Mouse (Mus musculus) midbrain, postnatal 0 days (tissue): ENCODE measurements around the gene Heg1. TPM values are rescaled to one million over a fixed set of nuclear protein-coding genes. Genes with fewer than 3 reads are reported as not detected.

Experiments used
- ATAC-seq: fragments of 200-750 bp; cut with Nextera tagmentation; 2 replicates; pipeline ENCODE4 v1.8.0; 2017; ENCODE audit warnings: moderate number of reproducible peaks, mild to moderate bottlenecking, moderate TSS enrichment, moderate library complexity; ENCODE audit not compliant: low FRiP score
- DNase-seq: peaks from one replicate; pipeline ENCODE4 v3.0.0-alpha.2; 2015; ENCODE audit warnings: low spot score
- H3K27ac ChIP-seq: fragments of 300-500 bp; sonication (generic); 2 replicates; pipeline ENCODE4 v1.5.1; 2014; ENCODE audit warnings: low read depth, mild to moderate bottlenecking, low read length, mixed read lengths
- H3K27me3 ChIP-seq: fragments of 300-500 bp; sonication (generic); 2 replicates; pipeline ENCODE4 v1.6.1; 2014; ENCODE audit warnings: low read length, control low read depth, mixed read lengths; ENCODE audit not compliant: insufficient read depth
- H3K36me3 ChIP-seq: fragments of 300-500 bp; sonication (generic); 2 replicates; pipeline ENCODE4 v1.6.1; 2014; ENCODE audit warnings: low read length, control low read depth, mixed read lengths; ENCODE audit not compliant: insufficient read depth
- H3K4me1 ChIP-seq: fragments of 300-500 bp; sonication (generic); 2 replicates; pipeline ENCODE4 v1.6.1; 2014; ENCODE audit warnings: mild to moderate bottlenecking, control low read depth, antibody characterized with exemption, low read length, mixed read lengths; ENCODE audit not compliant: insufficient read depth
- H3K4me2 ChIP-seq: fragments of 300-500 bp; sonication (generic); 2 replicates; pipeline ENCODE4 v1.6.1; 2014; ENCODE audit warnings: low read depth, mild to moderate bottlenecking, low read length, mixed read lengths; ENCODE audit not compliant: poor library complexity, severe bottlenecking
- H3K4me3 ChIP-seq: fragments of 300-500 bp; sonication (generic); 2 replicates; pipeline ENCODE4 v1.5.1; 2014; ENCODE audit warnings: low read depth, mild to moderate bottlenecking, low read length, moderate library complexity
- H3K9ac ChIP-seq: fragments of 300-500 bp; sonication (generic); replicated peaks from 2 replicates; pipeline ENCODE4 v1.6.1; 2014; ENCODE audit warnings: mild to moderate bottlenecking, low read length, moderate library complexity, mixed read lengths; ENCODE audit not compliant: poor library complexity, severe bottlenecking
- H3K9me3 ChIP-seq: fragments of 300-500 bp; sonication (generic); 2 replicates; pipeline ENCODE4 v1.6.1; 2016; ENCODE audit warnings: low read length, control low read depth
- CTCF ChIP-seq: IDR thresholded peaks from 2 replicates; pipeline ENCODE4 v1.5.1; 2016; ENCODE audit warnings: antibody characterized with exemption, mild to moderate bottlenecking
- WGBS: fragments of 180-500 bp; shearing (Covaris S2); extraction: QIAGEN DNeasy Blood & Tissue Kit; methylation state at CpG from one replicate; pipeline ENCODE4 v1.1.7; 2014; 5-methylcytosine and 5-hydroxymethylcytosine counted together
- polyA plus RNA-seq: library from polyadenylated mRNA; unstranded; fragments of >200 nt; fragmentation: Nextera tagmentation; extraction: Ambion mirVana; gene quantifications from 2 replicates; pipeline ENCODE4 v1.2.1, GENCODE M21; 2015
- total RNA-seq: library from RNA; depleted of rRNA; stranded (reverse); fragments of >200 nt; gene quantifications from 2 replicates; pipeline ENCODE4 v1.2.3, GENCODE M21; 2014; rRNA removed

The Heg1 gene
- total RNA-seq (19.5 and 22.4 TPM in 2 replicates), polyA plus RNA-seq (6.2 and 7.2 TPM in 2 replicates)

- Histone ChIP-seq H3K9ac (peak within 1 kb of the TSS; percentile 79), H3K4me3 (peak within 1 kb of the TSS; percentile 81), H3K36me3 (no peaks in the 10 kb centered on the region), H3K9me3 (no peaks in the 10 kb centered on the region), H3K27ac (peak within 1 kb of the TSS; percentile 26; the same call in 1 of the 2 replicates), H3K4me2 (peak within 1 kb of the TSS; percentile 98), H3K27me3 (no peaks in the 10 kb centered on the region), H3K4me1 (no peaks in the 10 kb centered on the region)
- WGBS = 2% methylated on average over 30 of the region's 57 CpGs
- TF ChIP-seq CTCF = no peak
- ATAC-seq (peak; percentile 80), DNase-seq (peak; percentile 64)
These were observed at the start of gene Heg1 for GRCm38 (mm10) chr16:33684162-33684702. Gene Heg1 (plus strand): TSS chr16:33684370.

- no peak for DNase-seq
- no peaks in the 10 kb centered on the region for H3K27me3 ChIP-seq
- 81% methylated on average over 12 of the region's 12 CpGs for WGBS
- H3K27ac ChIP-seq = no peak overlapping the region
- H3K36me3 ChIP-seq = no peaks in the 10 kb centered on the region
- no peaks in the 10 kb centered on the region for H3K4me1 ChIP-seq
- TF ChIP-seq CTCF = no peak
- no peak overlapping the region for H3K4me2 ChIP-seq
- no peak overlapping the region for H3K4me3 ChIP-seq
- no peak overlapping the region for H3K9ac ChIP-seq
- H3K9me3 ChIP-seq = no peaks in the 10 kb centered on the region
- no peak for ATAC-seq
These were observed 48.2 kb upstream of the Heg1 start for GRCm38 (mm10) chr16:33635836-33636595.

- no peak for DNase-seq
- no peaks in the 10 kb centered on the region for H3K27me3 ChIP-seq
- WGBS = 62% methylated on average over 3 of the region's 3 CpGs
These were observed 42.4 kb upstream of the Heg1 start for GRCm38 (mm10) chr16:33641779-33642178.

GRCm38 (mm10) chr16:33653116-33653515 is 31.1 kb upstream of the Heg1 start:
- Histone ChIP-seq H3K9ac (no peak overlapping the region), H3K27me3 (no peaks in the 10 kb centered on the region), H3K4me1 (no peaks in the 10 kb centered on the region), H3K9me3 (no peaks in the 10 kb centered on the region), H3K36me3 (no peaks in the 10 kb centered on the region), H3K4me2 (no peak overlapping the region), H3K27ac (no peak overlapping the region), H3K4me3 (no peak overlapping the region)
- TF ChIP-seq CTCF = no peak
- ATAC-seq = no peak
- WGBS = 92% methylated on average over 6 of the region's 6 CpGs
- DNase-seq = no peak

More at GRCm38 (mm10) chr16:33641779-33642178, 42.4 kb upstream of the Heg1 start:
- Histone ChIP-seq H3K4me1 (no peaks in the 10 kb centered on the region), H3K9me3 (no peaks in the 10 kb centered on the region), H3K4me3 (no peak overlapping the region), H3K9ac (no peak overlapping the region), H3K27ac (no peak overlapping the region), H3K4me2 (no peak overlapping the region), H3K36me3 (no peaks in the 10 kb centered on the region)
- ATAC-seq = no peak
- TF ChIP-seq CTCF = no peak

- WGBS = 95% methylated on average over 3 of the region's 3 CpGs
- Histone ChIP-seq H3K9me3 (no peaks in the 10 kb centered on the region), H3K4me3 (no peak overlapping the region), H3K36me3 (no peaks in the 10 kb centered on the region), H3K27me3 (no peaks in the 10 kb centered on the region), H3K4me2 (no peak overlapping the region), H3K4me1 (no peaks in the 10 kb centered on the region), H3K9ac (no peak overlapping the region), H3K27ac (no peak overlapping the region)
- ATAC-seq (no peak), DNase-seq (no peak)
- no peak for TF ChIP-seq CTCF
These were observed 28.7 kb upstream of the Heg1 start for GRCm38 (mm10) chr16:33655443-33655842.

GRCm38 (mm10) chr16:33657191-33657590 is 27.0 kb upstream of the Heg1 start:
- Histone ChIP-seq H3K4me3 (no peak overlapping the region), H3K36me3 (no peaks in the 10 kb centered on the region), H3K27me3 (no peaks in the 10 kb centered on the region), H3K9me3 (no peaks in the 10 kb centered on the region), H3K4me1 (no peaks in the 10 kb centered on the region), H3K27ac (no peak overlapping the region), H3K9ac (no peak overlapping the region), H3K4me2 (no peak overlapping the region)
- 92% methylated on average over 3 of the region's 3 CpGs for WGBS
- TF ChIP-seq CTCF = no peak
- DNase-seq (no peak), ATAC-seq (no peak)
